Comparison of ENCODE assay signal across 8 mouse cellular contexts in the genomic region with DNA sequence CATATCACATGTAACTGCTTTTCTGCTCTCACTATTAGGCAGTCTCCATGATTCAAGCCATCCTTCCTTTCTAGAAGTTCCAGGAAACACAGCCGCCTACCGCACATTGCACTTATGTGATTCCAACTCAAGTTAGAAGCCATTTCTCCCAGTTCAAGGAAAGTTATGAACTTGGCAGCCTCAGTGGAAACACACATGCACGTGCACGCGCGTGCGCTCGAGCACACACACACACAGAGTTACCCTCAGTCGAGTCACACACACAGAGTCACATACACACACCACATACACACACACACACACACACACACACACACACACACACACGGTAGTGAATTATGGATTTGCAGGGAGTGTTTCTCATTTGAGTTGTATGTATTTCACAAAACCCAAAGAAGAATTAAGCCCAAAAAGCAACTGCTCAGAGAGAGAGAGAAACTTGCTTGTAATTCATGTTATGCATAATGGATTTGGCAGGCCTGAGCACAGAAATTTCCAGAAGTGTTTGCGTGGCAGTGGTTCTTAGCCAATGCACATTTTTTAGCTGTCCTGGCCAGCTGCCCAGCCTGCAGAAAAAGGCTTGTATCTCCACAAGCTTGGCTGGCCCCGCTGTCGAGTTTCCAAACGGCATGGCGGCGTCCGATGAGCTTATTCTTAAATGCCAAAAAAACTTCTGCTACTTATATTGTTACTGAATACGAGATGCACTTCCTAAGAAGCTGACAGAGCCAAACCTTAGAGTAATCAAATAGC. TPM values are rescaled to one million over a fixed set of nuclear protein-coding genes. Genes with fewer than 3 reads are reported as not detected.
DNase-seq lines count a peak whose midpoint lies in the region; ATAC-seq lines count a peak whose summit lies in the region.

No protein-coding gene starts in this region.

- no peak overlapping the region for H3K4me3 ChIP-seq in limb, embryonic 12.5 days (replicated peaks)
- H3K4me3 ChIP-seq in limb, embryonic 10.5 days, result no peak overlapping the region
- no peak overlapping the region for H3K4me3 ChIP-seq in embryonic facial prominence, embryonic 15.5 days (replicated peaks)
- no peak overlapping the region for H3K4me3 ChIP-seq in heart, embryonic 13.5 days

- DNase-seq in limb, embryonic 10.5 days (ENCODE audit: low spot score), result no peak
- peak; percentile 89 to 92 for DNase-seq in kidney, postnatal 36 days
- DNase-seq in lung, postnatal 10 days, result peak; percentile 95
- peak; percentile 89 for DNase-seq in testis, postnatal 10 days (ENCODE audit: low spot score)
- DNase-seq in embryo, embryonic 9.5 days (ENCODE audit: extremely low spot score), result no peak

- no peaks in the 10 kb centered on the region for H3K9me3 ChIP-seq in limb, embryonic 12.5 days
- H3K9me3 ChIP-seq in limb, embryonic 10.5 days (replicated peaks), result no peaks in the 10 kb centered on the region
- H3K9me3 ChIP-seq in embryonic facial prominence, embryonic 15.5 days (replicated peaks), result no peaks in the 10 kb centered on the region
- no peaks in the 10 kb centered on the region for H3K9me3 ChIP-seq in heart, embryonic 13.5 days

- H3K36me3 ChIP-seq in limb, embryonic 12.5 days, result no peaks in the 10 kb centered on the region
- H3K36me3 ChIP-seq in limb, embryonic 10.5 days, result no peaks in the 10 kb centered on the region
- H3K36me3 ChIP-seq in embryonic facial prominence, embryonic 15.5 days, result no peaks in the 10 kb centered on the region
- no peaks in the 10 kb centered on the region for H3K36me3 ChIP-seq in heart, embryonic 13.5 days

- no peaks in the 10 kb centered on the region for H3K27me3 ChIP-seq in limb, embryonic 12.5 days
- no peaks in the 10 kb centered on the region for H3K27me3 ChIP-seq in limb, embryonic 10.5 days (ENCODE audit: low read depth, poor library complexity, severe bottlenecking)
- H3K27me3 ChIP-seq in embryonic facial prominence, embryonic 15.5 days, result no peaks in the 10 kb centered on the region
- H3K27me3 ChIP-seq in heart, embryonic 13.5 days (replicated peaks), result no peaks in the 10 kb centered on the region

- H3K4me2 ChIP-seq in limb, embryonic 12.5 days, result no peak overlapping the region
- peak overlapping the region; percentile 19 for H3K4me2 ChIP-seq in embryonic facial prominence, embryonic 15.5 days (replicated peaks)
- peak overlapping the region; percentile 18; the same call in 1 of the 2 replicates for H3K4me2 ChIP-seq in heart, embryonic 13.5 days

- H3K27ac ChIP-seq in limb, embryonic 12.5 days, result peak overlapping the region; percentile 70
- H3K27ac ChIP-seq in limb, embryonic 10.5 days, result no peak overlapping the region
- H3K27ac ChIP-seq in embryonic facial prominence, embryonic 15.5 days (replicated peaks), result peak overlapping the region; percentile 95
- peak overlapping the region; percentile 92 for H3K27ac ChIP-seq in heart, embryonic 13.5 days (replicated peaks)

- peaks cover 14% of the 10 kb centered on the region for H3K4me1 ChIP-seq in limb, embryonic 12.5 days (replicated peaks)
- peaks cover 7% of the 10 kb centered on the region for H3K4me1 ChIP-seq in limb, embryonic 10.5 days
- H3K4me1 ChIP-seq in embryonic facial prominence, embryonic 15.5 days, result peaks cover 51% of the 10 kb centered on the region
- H3K4me1 ChIP-seq in heart, embryonic 13.5 days, result peaks cover 70% of the 10 kb centered on the region

- WGBS in limb, embryonic 12.5 days, result 79% methylated on average over 18 of the region's 18 CpGs
- 94% methylated on average over 18 of the region's 18 CpGs for WGBS in limb, embryonic 10.5 days
- WGBS in embryonic facial prominence, embryonic 15.5 days, result 27% methylated on average over 18 of the region's 18 CpGs
- WGBS in heart, embryonic 13.5 days, result 53% methylated on average over 18 of the region's 18 CpGs

- no peak overlapping the region for H3K9ac ChIP-seq in limb, embryonic 12.5 days (replicated peaks)
- H3K9ac ChIP-seq in embryonic facial prominence, embryonic 15.5 days, result no peak overlapping the region
- H3K9ac ChIP-seq in heart, embryonic 13.5 days, result peak overlapping the region; percentile 42

- no peak for ATAC-seq in limb, embryonic 12.5 days (ENCODE audit: insufficient number of reproducible peaks, insufficient read depth, low FRiP score, low TSS enrichment, low read depth)
- peak; percentile 69 for ATAC-seq in embryonic facial prominence, embryonic 15.5 days (ENCODE audit: insufficient number of reproducible peaks, low FRiP score, low TSS enrichment, low read depth)
- ATAC-seq in heart, embryonic 13.5 days (ENCODE audit: extremely low read depth, insufficient number of reproducible peaks, low FRiP score, low TSS enrichment), result no peak

RNA-seq across cellular contexts. Expression of gene Tarbp1, which starts 49.5 kb away (rescaled TPM):
- polyA plus RNA-seq in limb, embryonic 12.5 days (2016; fragmentation: Nextera tagmentation; extraction: Ambion mirVana), result 3.5 and 3.6 TPM in 2 replicates
- polyA plus RNA-seq in limb, embryonic 10.5 days (2016; fragmentation: Nextera tagmentation; extraction: Ambion mirVana), result 2.6 and 2.9 TPM in 2 replicates
- polyA plus RNA-seq in embryonic facial prominence, embryonic 15.5 days (2015; fragmentation: Nextera tagmentation; extraction: Ambion mirVana), result 2.4 and 3.0 TPM in 2 replicates
- 1.2 and 1.3 TPM in 2 replicates for polyA plus RNA-seq in heart, embryonic 13.5 days (2015; fragmentation: Nextera tagmentation; extraction: Ambion mirVana)

Comparison
In these comparisons a context has a peak if more than half of its experiments do, and no peak if none do; other contexts are left out.
1. DNase-seq: peak in kidney, postnatal 36 days (2 of 2), lung, postnatal 10 days (single experiment) and testis, postnatal 10 days (single experiment); none in limb, embryonic 10.5 days (single experiment) and embryo, embryonic 9.5 days (single experiment).